In the genomic region with DNA sequence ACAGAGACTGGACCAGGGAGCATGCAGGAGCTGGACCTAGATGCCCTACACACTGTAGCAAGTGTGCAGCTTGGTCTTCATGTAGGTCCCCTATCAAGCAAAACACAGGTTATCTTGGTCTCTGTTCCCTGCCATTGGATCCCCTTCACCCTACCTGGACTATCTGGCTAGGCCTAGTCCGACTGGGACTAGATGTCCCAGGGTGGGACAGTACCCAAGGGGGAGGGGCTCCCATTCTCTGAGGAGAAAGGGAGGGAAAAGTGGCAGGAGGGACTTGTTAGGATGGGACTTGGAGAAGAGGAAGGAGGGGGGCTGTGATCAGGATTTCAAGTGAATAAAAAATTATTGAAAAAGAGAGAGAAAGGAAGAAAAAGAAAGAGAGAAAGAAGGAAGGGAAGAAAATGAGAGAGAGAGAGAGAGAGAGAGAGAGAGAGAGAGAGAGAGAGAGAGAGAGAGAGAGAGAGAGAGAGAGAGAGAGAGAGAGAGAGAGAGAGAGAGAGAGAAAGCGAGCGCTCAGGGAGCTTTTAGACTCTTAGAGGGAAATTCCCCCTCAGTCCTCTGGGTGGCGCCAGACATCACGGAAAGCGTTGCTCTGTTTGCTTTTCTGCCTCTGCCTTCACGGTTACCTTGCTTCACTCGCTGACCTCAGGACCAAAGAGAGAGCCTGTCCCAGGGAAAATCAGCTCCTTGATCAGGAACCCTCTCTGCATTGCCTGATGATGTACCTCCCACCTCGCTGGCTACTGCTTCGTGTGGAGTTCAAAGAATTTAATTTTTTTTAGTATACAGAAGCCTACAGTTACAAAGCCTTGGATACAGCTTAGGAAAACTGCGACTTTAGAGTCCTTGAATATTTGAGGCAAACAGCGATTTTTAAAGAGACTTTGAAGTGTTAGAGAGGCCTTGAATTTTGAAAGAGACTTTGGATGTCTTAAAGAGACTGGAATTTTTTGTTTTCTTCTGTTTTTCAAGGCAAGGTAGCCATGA, we compare ENCODE assay signal across 8 mouse cellular contexts. TPM values are rescaled to one million over a fixed set of nuclear protein-coding genes. Genes with fewer than 3 reads are reported as not detected.
DNase-seq lines count a peak whose midpoint lies in the region; ATAC-seq and TF ChIP-seq lines count a peak whose summit lies in the region.

No protein-coding gene starts in this region.

- ATAC-seq in activated CD4-positive, CD25-positive, alpha-beta regulatory T cell, adult 4 months = peak; percentile 69

- DNase-seq in cerebellum, postnatal 25 days = peak; percentile 78 to 85
- peak; percentile 58 to 62 for DNase-seq in frontal cortex, postnatal 25 days (ENCODE audit: low spot score in 2 of 2)
- peak; percentile 83 for DNase-seq in induced T-regulatory cell, adult 2 months (ENCODE audit: low read depth)
- peak; percentile 76 to 78 for DNase-seq in left cerebral cortex, adult 2 months (ENCODE audit: extremely low spot score in 1 of 2, low spot score in 2 of 2)
- peak; percentile 88 for DNase-seq in mesoderm, embryonic 11.5 days (ENCODE audit: low read depth, low spot score)
- DNase-seq in right cerebral cortex, postnatal 25 days = peak; percentile 68
- peak; percentile 49 to 73 for DNase-seq in urinary bladder, postnatal 4 days (ENCODE audit: low spot score in 2 of 2)

- H3K4me3 ChIP-seq in left cerebral cortex, adult 2 months = no peak overlapping the region

- intact Hi-C loops in left cerebral cortex, adult 2 months (cut with DNase I) = loop anchor here (2.0 to 10.0 kb wide), 4 partner anchors 117 to 449 kb away; a partner anchor contains a TSS

- H3K27ac ChIP-seq in left cerebral cortex, adult 2 months = no peak overlapping the region

- TF ChIP-seq CTCF in left cerebral cortex, adult 2 months (IDR thresholded peaks at IDR 0.05) = peak; percentile 73

RNA-seq across cellular contexts. Expression of a gene that starts 6.1 kb away (rescaled TPM):
- polyA plus RNA-seq in activated CD4-positive, CD25-positive, alpha-beta regulatory T cell, adult 4 months (2017; shearing (Covaris generic)) = not detected
- total RNA-seq in left cerebral cortex, adult 2 months (2021) = not detected

RNA-seq across cellular contexts. Expression of a gene that starts 26.4 kb away (rescaled TPM):
- polyA plus RNA-seq in activated CD4-positive, CD25-positive, alpha-beta regulatory T cell, adult 4 months (2017; shearing (Covaris generic)) = 1 to 10 TPM; 4.1 TPM
- 100 to 1,000 TPM; 107 to 110 TPM for total RNA-seq in left cerebral cortex, adult 2 months (2021)

RNA-seq across cellular contexts. Expression of a gene that starts 34.3 kb away (rescaled TPM):
- polyA plus RNA-seq in activated CD4-positive, CD25-positive, alpha-beta regulatory T cell, adult 4 months (2017; shearing (Covaris generic)) = not detected
- total RNA-seq in left cerebral cortex, adult 2 months (2021) = under 1 TPM; 0.51 to 0.52 TPM
